ENCODE assay signal across 22 mouse cellular contexts in the genomic region with DNA sequence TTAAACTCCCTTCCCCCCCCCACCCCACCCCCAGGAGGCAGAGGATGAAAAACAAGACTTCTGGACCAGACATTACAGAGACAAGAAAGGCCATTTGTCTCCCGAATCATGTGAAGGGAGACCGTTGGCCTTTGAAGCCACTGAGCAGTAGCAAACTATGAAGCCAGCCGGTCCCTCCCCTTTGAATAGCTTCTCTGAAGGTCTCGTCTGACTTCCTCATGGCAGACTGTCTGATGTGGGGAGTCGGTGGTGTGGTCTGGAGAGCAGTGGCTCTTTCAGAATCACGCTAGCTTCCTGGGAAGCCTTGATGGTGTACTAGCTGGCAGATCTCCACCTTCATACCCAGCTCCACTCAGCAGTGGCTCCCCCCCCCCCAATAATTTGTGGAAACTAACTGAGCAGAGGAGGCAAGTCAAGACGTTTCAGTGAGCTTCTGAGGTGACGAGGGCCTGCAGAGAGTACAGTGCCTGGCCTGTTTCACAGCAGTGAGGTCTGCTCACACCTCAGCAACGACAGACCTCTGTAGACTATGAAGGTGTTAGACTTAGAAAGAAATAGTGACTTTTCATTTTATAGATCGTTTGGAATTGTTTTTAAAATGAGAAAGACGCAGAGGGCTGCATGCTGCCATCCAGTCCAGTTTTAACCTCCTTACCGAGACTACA.
DNase-seq lines count a peak whose midpoint lies in the region; ATAC-seq lines count a peak whose summit lies in the region.
"Had no signal": no experiment of that assay in that cellular context is flagged by ENCODE, and none has a peak within 500 bp of the region (broad histone marks: within the 10 kb centered on the region; RNA-seq: fewer than 3 reads in every experiment).

No protein-coding gene starts in this region.

- no peaks in the 10 kb centered on the region for H3K27me3 ChIP-seq in intestine, embryonic 16.5 days (replicated peaks; ENCODE audit: control insufficient read depth, insufficient read depth, low read length)
- H3K27me3 ChIP-seq: CH12.LX; embryonic facial prominence, embryonic 15.5 days; midbrain, embryonic 13.5 days had no signal

- no peak overlapping the region for H3K9ac ChIP-seq in intestine, embryonic 16.5 days (ENCODE audit: low read depth, low read length)
- H3K9ac ChIP-seq: embryonic facial prominence, embryonic 15.5 days; midbrain, embryonic 13.5 days had no signal

- DNase-seq in CD4-positive, CD25-positive, alpha-beta regulatory T cell, adult 2 months (ENCODE audit: low read depth, low spot score), result peak; percentile 2
- DNase-seq in layer of hippocampus, adult 9-11 months, result peak; percentile 30
- DNase-seq in layer of hippocampus, postnatal 14 days (ENCODE audit: low spot score in 2 of 2), result no peak
- peak; percentile 41 for DNase-seq in thymus, postnatal 0 days (ENCODE audit: low spot score)
- DNase-seq in thymus, adult 18-20 months, result no peak
- no peak for DNase-seq in liver
- DNase-seq: adrenal gland, postnatal 10 days; cerebellum, adult 8-10 months; gastrocnemius, postnatal 14 days; heart, postnatal 4 days; kidney, adult 2 months; kidney, postnatal 14 days; retina, postnatal 1 day; right cerebral cortex, postnatal 4 days had no signal

- no peaks in the 10 kb centered on the region for H3K9me3 ChIP-seq in intestine, embryonic 16.5 days (ENCODE audit: control insufficient read depth, low read length)
- H3K9me3 ChIP-seq: embryonic facial prominence, embryonic 15.5 days; midbrain, embryonic 13.5 days had no signal

- no peaks in the 10 kb centered on the region for H3K36me3 ChIP-seq in intestine, embryonic 16.5 days (ENCODE audit: control insufficient read depth, insufficient read depth, low read length)
- H3K36me3 ChIP-seq: embryonic facial prominence, embryonic 15.5 days; midbrain, embryonic 13.5 days had no signal

- H3K27ac ChIP-seq in intestine, embryonic 16.5 days (ENCODE audit: low read length), result no peak overlapping the region
- H3K27ac ChIP-seq: embryonic facial prominence, embryonic 15.5 days; macrophage; midbrain, embryonic 13.5 days had no signal

- WGBS in intestine, embryonic 16.5 days, result 58% methylated on average over 12 of the region's 12 CpGs

- no peak overlapping the region for H3K4me2 ChIP-seq in intestine, embryonic 16.5 days (ENCODE audit: low read depth, low read length)
- H3K4me2 ChIP-seq: embryonic facial prominence, embryonic 15.5 days; heart, embryonic 11.5 days; midbrain, embryonic 13.5 days had no signal

- no peak for ATAC-seq in CD4-positive, CD25-positive, alpha-beta regulatory T cell, adult 4 months
- no peak for ATAC-seq in intestine, embryonic 16.5 days
- ATAC-seq: midbrain, embryonic 13.5 days had no signal

- H3K4me1 ChIP-seq in intestine, embryonic 16.5 days (ENCODE audit: control insufficient read depth, insufficient read depth, low read length), result peaks cover 11% of the 10 kb centered on the region; the same call in 1 of the 2 replicates

- H3K4me3 ChIP-seq in intestine, embryonic 16.5 days (ENCODE audit: low read length), result no peak overlapping the region
- H3K4me3 ChIP-seq: embryonic facial prominence, embryonic 15.5 days; midbrain, embryonic 13.5 days; myocyte had no signal

Comparison
In these comparisons a context has a peak if more than half of its experiments do, and no peak if none do; other contexts are left out.
1. DNase-seq: peak in CD4-positive, CD25-positive, alpha-beta regulatory T cell, adult 2 months (single experiment), layer of hippocampus, adult 9-11 months (single experiment) and thymus, postnatal 0 days (single experiment); none in layer of hippocampus, postnatal 14 days (0 of 2), thymus, adult 18-20 months (0 of 2) and liver (single experiment).